ENCODE assay signal across 20 mouse cellular contexts in genomic region chr4:84037535-84037934, GRCm38 (mm10).
DNase-seq lines count a peak whose midpoint lies in the region; ATAC-seq lines count a peak whose summit lies in the region.
"Had no signal": no experiment of that assay in that cellular context is flagged by ENCODE, and none has a peak within 500 bp of the region (broad histone marks: within the 10 kb centered on the region; RNA-seq: fewer than 3 reads in every experiment).

No protein-coding gene starts in this region.

- intact Hi-C loops in left cerebral cortex, postnatal 36 days (cut with DNase I): no loop called here

- peak; percentile 95 for ATAC-seq in megakaryocyte progenitor cell, adult 5-6 weeks (replicated peaks; ENCODE audit: poor library complexity)
- ATAC-seq: forebrain, embryonic 13.5 days; intestine, embryonic 16.5 days had no signal

- peak; percentile 56 for DNase-seq in 3134 (ENCODE audit: extremely low read depth, insufficient read length, low spot score)
- peak; percentile 4 for DNase-seq in 416B (ENCODE audit: low read depth)
- peak; percentile 15 for DNase-seq in adrenal gland, postnatal 10 days
- no peak for DNase-seq in left cerebral cortex, postnatal 36 days (ENCODE audit: low spot score in 2 of 2)
- no peak for DNase-seq in thymus, postnatal 36 days
- no peak for DNase-seq in retina, postnatal 1 day
- DNase-seq: cerebellum, adult 9-10 months; cerebellum, postnatal 36 days; gastrocnemius, postnatal 25 days; heart, adult 18-20 months; heart, postnatal 36 days; kidney, adult 8-10 months; layer of hippocampus, postnatal 36 days; lung, postnatal 36 days; midbrain, embryonic 14.5 days; thymus, adult 18-20 months; thymus, postnatal 4 days had no signal

Comparison
In these comparisons a context has a peak if more than half of its experiments do, and no peak if none do; other contexts are left out.
1. DNase-seq: peak in 3134 (single experiment), 416B (single experiment) and adrenal gland, postnatal 10 days (single experiment); none in left cerebral cortex, postnatal 36 days (0 of 2), thymus, postnatal 36 days (0 of 2) and retina, postnatal 1 day (single experiment).